Mouse (Mus musculus): ENCODE measurements around the gene 1810055G02Rik. TPM values are rescaled to one million over a fixed set of nuclear protein-coding genes. Genes with fewer than 3 reads are reported as not detected.
A peak's percentile ranks its signal among the peaks of the same experiment; 100 is the strongest.

The 1810055G02Rik gene
- polyA plus RNA-seq (2012; fragmentation: generic; extraction: Trizol): 61.9 TPM
- long read RNA-seq, experiment 1, transcript 1810055G02Rik-201 (4 exons, 1,882 nt): major isoform, 44 of 67 reads
- long read RNA-seq, experiment 1, transcript 1810055G02Rik-205 (4 exons, 772 nt): minor isoform, 14 of 67 reads
- long read RNA-seq, experiment 1, partial matches to known transcripts: 3 of 67 reads
- long read RNA-seq, experiment 1, other reads (novel, unspliced or antisense): 1 of 67 reads
- long read RNA-seq, experiment 2, transcript 1810055G02Rik-201 (4 exons, 1,882 nt): major isoform, 71 of 112 reads
- long read RNA-seq, experiment 2, transcript 1810055G02Rik-205 (4 exons, 772 nt): minor isoform, 23 of 112 reads
- long read RNA-seq, experiment 2, transcript 1810055G02Rik-206 (4 exons, 2,193 nt): minor isoform, 12 of 112 reads
- long read RNA-seq, experiment 2, partial matches to known transcripts: 0 of 112 reads
- long read RNA-seq, experiment 2, other reads (novel, unspliced or antisense): 5 of 112 reads

DNA sequence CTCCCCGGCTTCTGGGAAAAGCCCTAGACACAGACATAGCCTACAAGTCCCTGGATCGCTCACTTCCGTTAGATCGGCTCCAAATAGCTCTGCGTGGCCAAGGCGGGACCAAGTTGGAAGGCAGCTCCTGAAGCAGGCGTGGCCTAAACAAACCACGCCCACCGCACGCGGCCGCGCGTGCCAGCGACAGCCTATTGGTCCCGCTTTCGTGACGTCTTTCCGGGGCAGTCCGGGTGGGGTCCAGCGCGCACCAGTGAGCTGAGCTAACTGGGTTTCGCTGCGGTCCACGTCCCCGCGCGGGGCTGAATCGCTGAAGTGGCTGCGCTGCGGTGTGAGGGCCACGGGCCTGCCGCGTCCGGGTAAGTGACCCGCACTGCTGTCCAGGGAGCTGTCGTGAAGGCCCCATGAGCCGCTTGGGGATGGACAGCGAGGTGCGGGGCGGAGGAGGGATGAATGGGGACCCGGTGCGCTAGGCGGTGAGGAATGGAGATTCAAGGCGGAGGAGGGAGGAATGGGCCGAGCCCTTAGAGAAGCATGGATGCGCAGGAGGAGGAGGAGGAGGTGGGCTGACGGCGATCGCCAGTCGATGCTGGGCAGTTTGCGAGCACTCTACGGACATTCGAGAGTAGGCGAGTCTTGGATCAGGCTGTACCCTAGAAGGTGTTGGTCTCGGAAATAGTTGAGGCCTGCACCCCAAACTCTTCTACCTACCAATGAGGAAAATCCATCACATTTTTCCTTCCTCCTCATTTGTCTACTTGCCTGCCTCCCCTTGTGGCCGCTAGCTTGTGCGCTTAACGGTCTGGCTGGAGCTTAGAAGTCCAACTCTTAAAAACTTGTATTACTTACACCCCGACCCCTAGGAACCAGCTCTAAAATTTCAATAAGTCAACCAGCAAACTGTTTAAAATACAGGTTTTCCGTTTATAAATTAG is at the start of gene 1810055G02Rik:
TSS of gene 1810055G02Rik (plus strand) at position 216 of the 935 bp plus-strand sequence.
- TF ChIP-seq FOSL1 (IDR thresholded peaks at IDR 0.05; ENCODE audit: insufficient read depth, low read length, poor library complexity, severe bottlenecking) (no peak), MAX (IDR thresholded peaks at IDR 0.05) (peak; percentile 88), USF1 (IDR thresholded peaks at IDR 0.05; ENCODE audit: low read depth) (no peak), MYOG (IDR thresholded peaks at IDR 0.05; ENCODE audit: control insufficient read depth, extremely low read depth, insufficient read length) (no peak)
- Histone ChIP-seq H3K79me2 (ENCODE audit: control insufficient read depth, insufficient read depth) (peaks cover 52% of the 10 kb centered on the region), H3K27me3 (ENCODE audit: control insufficient read depth, insufficient read depth, insufficient read length) (no peaks in the 10 kb centered on the region), H3K4me3 (ENCODE audit: insufficient read depth, poor library complexity, severe bottlenecking) (peak within 1 kb of the TSS; percentile 64), H3K79me3 (ENCODE audit: low read depth) (peaks cover 40% of the 10 kb centered on the region), H3ac (ENCODE audit: control insufficient read depth, insufficient read length, low read depth) (peak within 1 kb of the TSS; percentile 98), H3K36me3 (ENCODE audit: control insufficient read depth, insufficient read depth) (peaks cover 7% of the 10 kb centered on the region)

DNA sequence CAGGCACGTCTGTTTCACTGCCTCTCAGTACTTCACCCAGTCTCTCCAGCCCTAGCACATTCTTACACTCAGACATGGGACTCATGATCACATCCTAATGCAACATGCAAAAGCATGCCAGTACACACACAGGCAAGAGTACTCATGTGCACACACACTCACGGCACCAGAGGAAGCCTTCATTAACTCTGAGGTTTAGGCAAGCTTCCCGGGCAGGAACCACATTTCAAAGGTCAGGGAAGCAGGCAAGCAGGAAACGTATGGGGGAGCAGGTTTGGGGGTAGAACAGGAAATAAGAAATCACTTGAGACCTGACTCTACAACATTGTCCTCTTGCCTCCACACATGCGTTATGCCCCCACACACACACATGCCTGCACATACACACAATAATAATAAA is 42.6 kb upstream of the 1810055G02Rik start:
- no peak overlapping the region for H3K4me3 ChIP-seq (ENCODE audit: insufficient read depth, poor library complexity, severe bottlenecking)
- TF ChIP-seq USF1 (IDR thresholded peaks at IDR 0.05; ENCODE audit: low read depth): no peak
- no peak for TF ChIP-seq MAX (IDR thresholded peaks at IDR 0.05)
- no peak for TF ChIP-seq CEBPB (IDR thresholded peaks at IDR 0.05; ENCODE audit: low read depth)
- TF ChIP-seq MYOD1 (IDR thresholded peaks at IDR 0.05; ENCODE audit: control insufficient read depth, insufficient read length, low read depth): no peak
- TF ChIP-seq MYOG (IDR thresholded peaks at IDR 0.05; ENCODE audit: control insufficient read depth, extremely low read depth, insufficient read length): no peak
- no peak for TF ChIP-seq CTCF (IDR thresholded peaks at IDR 0.05; ENCODE audit: control insufficient read depth, insufficient read depth, insufficient read length)
- TF ChIP-seq FOSL1 (IDR thresholded peaks at IDR 0.05; ENCODE audit: insufficient read depth, low read length, poor library complexity, severe bottlenecking): no peak
- no peaks in the 10 kb centered on the region for H3K36me3 ChIP-seq (ENCODE audit: control insufficient read depth, insufficient read depth)
- peaks cover 9% of the 10 kb centered on the region for H3K79me3 ChIP-seq (ENCODE audit: low read depth)
- H3K79me2 ChIP-seq (ENCODE audit: control insufficient read depth, insufficient read depth): peaks cover 56% of the 10 kb centered on the region
- no peak overlapping the region for H3ac ChIP-seq (ENCODE audit: control insufficient read depth, insufficient read length, low read depth)
- H3K27me3 ChIP-seq (ENCODE audit: control insufficient read depth, insufficient read depth, insufficient read length): no peaks in the 10 kb centered on the region

DNA sequence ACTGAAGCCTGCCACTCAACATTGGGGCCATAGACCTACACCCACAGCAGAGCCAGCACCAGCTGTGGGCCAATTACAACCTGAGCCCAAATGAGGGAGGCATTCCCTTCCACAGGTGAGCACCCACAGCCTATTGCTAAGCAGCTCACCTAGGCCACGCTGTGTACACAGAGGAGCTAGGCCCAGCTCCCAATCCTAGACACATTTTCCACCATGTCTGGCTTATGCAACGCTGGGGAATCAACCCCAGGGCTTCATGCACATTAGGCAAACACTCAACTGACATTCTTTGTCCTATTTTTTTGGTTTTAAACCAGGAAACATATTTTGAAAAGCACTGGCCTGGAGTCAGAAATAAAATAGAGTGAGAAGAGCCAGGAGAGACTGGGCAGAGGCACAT is 41.5 kb upstream of the 1810055G02Rik start:
- H3K4me3 ChIP-seq (ENCODE audit: insufficient read depth, poor library complexity, severe bottlenecking): no peak overlapping the region
- TF ChIP-seq FOSL1 (IDR thresholded peaks at IDR 0.05; ENCODE audit: insufficient read depth, low read length, poor library complexity, severe bottlenecking) (no peak), MYOD1 (IDR thresholded peaks at IDR 0.05; ENCODE audit: control insufficient read depth, insufficient read length, low read depth) (no peak), MAX (IDR thresholded peaks at IDR 0.05) (no peak), CEBPB (IDR thresholded peaks at IDR 0.05; ENCODE audit: low read depth) (no peak), USF1 (IDR thresholded peaks at IDR 0.05; ENCODE audit: low read depth) (no peak), MYOG (IDR thresholded peaks at IDR 0.05; ENCODE audit: control insufficient read depth, extremely low read depth, insufficient read length) (no peak), CTCF (IDR thresholded peaks at IDR 0.05; ENCODE audit: control insufficient read depth, insufficient read depth, insufficient read length) (no peak)
- no peak overlapping the region for H3ac ChIP-seq (ENCODE audit: control insufficient read depth, insufficient read length, low read depth)
- peaks cover 9% of the 10 kb centered on the region for H3K79me3 ChIP-seq (ENCODE audit: low read depth)
- no peaks in the 10 kb centered on the region for H3K36me3 ChIP-seq (ENCODE audit: control insufficient read depth, insufficient read depth)
- H3K79me2 ChIP-seq (ENCODE audit: control insufficient read depth, insufficient read depth): peaks cover 67% of the 10 kb centered on the region
- H3K27me3 ChIP-seq (ENCODE audit: control insufficient read depth, insufficient read depth, insufficient read length): no peaks in the 10 kb centered on the region

DNA sequence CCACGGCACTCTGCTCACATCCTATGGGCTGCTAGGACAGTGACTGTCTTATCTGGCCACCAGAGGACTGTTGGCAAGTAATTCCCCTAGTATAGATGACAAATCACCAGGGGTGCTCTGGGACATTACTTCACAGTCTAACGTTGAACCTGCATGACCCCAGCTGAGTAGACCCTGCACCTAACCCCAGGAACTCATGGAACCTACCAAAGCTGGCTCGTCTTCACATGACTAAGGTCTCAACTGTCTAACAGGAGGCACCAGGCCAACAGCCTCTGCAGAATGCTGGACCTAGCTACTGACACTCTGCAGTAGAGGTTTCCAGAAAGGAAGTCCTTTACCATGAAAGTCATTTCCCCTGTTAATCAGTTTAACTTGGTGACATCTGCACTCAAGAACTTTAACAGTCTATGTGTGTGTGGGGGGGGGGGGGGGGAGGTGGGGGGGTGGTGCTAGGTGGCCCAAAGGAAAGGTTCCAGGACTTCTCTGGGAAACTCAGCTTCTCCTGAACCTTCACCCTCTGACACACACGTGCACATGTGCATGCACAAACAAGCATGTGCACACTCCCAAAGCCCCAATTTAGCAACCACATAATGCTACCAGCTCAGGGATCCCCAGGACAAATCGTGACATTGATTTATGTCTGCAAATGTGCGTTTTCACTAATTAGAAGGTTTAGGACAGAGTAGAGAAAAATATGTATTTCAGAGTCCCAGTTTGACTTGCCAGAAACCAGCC is 40.8 kb upstream of the 1810055G02Rik start:
- Histone ChIP-seq H3K36me3 (ENCODE audit: control insufficient read depth, insufficient read depth) (peaks cover 1% of the 10 kb centered on the region), H3ac (ENCODE audit: control insufficient read depth, insufficient read length, low read depth) (no peak overlapping the region), H3K79me2 (ENCODE audit: control insufficient read depth, insufficient read depth) (peaks cover 74% of the 10 kb centered on the region), H3K79me3 (ENCODE audit: low read depth) (peaks cover 14% of the 10 kb centered on the region), H3K4me3 (ENCODE audit: insufficient read depth, poor library complexity, severe bottlenecking) (no peak overlapping the region), H3K27me3 (ENCODE audit: control insufficient read depth, insufficient read depth, insufficient read length) (no peaks in the 10 kb centered on the region)
- TF ChIP-seq CTCF (IDR thresholded peaks at IDR 0.05; ENCODE audit: control insufficient read depth, insufficient read depth, insufficient read length) (no peak), USF1 (IDR thresholded peaks at IDR 0.05; ENCODE audit: low read depth) (no peak), FOSL1 (IDR thresholded peaks at IDR 0.05; ENCODE audit: insufficient read depth, low read length, poor library complexity, severe bottlenecking) (no peak), MAX (IDR thresholded peaks at IDR 0.05) (no peak), MYOD1 (IDR thresholded peaks at IDR 0.05; ENCODE audit: control insufficient read depth, insufficient read length, low read depth) (no peak), MYOG (IDR thresholded peaks at IDR 0.05; ENCODE audit: control insufficient read depth, extremely low read depth, insufficient read length) (no peak), CEBPB (IDR thresholded peaks at IDR 0.05; ENCODE audit: low read depth) (no peak)

DNA sequence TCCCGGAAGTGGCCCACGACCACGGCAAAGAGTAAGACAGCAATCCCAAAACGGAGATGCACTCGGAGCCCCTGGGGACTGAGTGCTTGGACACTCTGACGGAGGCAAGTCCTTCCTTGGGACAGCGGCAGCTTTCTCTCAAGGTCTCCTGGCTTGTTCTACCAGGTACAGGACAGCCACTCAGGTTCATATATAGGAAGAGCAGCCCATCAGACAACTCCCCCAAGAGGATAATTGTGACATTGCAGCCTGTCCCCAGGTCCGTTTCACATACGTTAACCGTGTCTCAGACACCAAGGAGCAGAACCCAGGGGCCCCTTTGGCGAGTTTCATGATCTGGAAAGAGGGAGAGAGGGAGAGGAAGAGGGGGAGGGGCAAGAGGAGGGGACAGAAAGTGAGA is 40.1 kb upstream of the 1810055G02Rik start:
- Histone ChIP-seq H3ac (ENCODE audit: control insufficient read depth, insufficient read length, low read depth) (no peak overlapping the region), H3K36me3 (ENCODE audit: control insufficient read depth, insufficient read depth) (peaks cover 8% of the 10 kb centered on the region), H3K27me3 (ENCODE audit: control insufficient read depth, insufficient read depth, insufficient read length) (no peaks in the 10 kb centered on the region), H3K4me3 (ENCODE audit: insufficient read depth, poor library complexity, severe bottlenecking) (no peak overlapping the region), H3K79me3 (ENCODE audit: low read depth) (peaks cover 15% of the 10 kb centered on the region), H3K79me2 (ENCODE audit: control insufficient read depth, insufficient read depth) (peaks cover 81% of the 10 kb centered on the region)
- TF ChIP-seq FOSL1 (IDR thresholded peaks at IDR 0.05; ENCODE audit: insufficient read depth, low read length, poor library complexity, severe bottlenecking) (no peak), MYOD1 (IDR thresholded peaks at IDR 0.05; ENCODE audit: control insufficient read depth, insufficient read length, low read depth) (no peak), CTCF (IDR thresholded peaks at IDR 0.05; ENCODE audit: control insufficient read depth, insufficient read depth, insufficient read length) (no peak), USF1 (IDR thresholded peaks at IDR 0.05; ENCODE audit: low read depth) (no peak), CEBPB (IDR thresholded peaks at IDR 0.05; ENCODE audit: low read depth) (no peak), MAX (IDR thresholded peaks at IDR 0.05) (no peak)
